Mouse (Mus musculus): ENCODE measurements around the gene Fam161a.

DNA sequence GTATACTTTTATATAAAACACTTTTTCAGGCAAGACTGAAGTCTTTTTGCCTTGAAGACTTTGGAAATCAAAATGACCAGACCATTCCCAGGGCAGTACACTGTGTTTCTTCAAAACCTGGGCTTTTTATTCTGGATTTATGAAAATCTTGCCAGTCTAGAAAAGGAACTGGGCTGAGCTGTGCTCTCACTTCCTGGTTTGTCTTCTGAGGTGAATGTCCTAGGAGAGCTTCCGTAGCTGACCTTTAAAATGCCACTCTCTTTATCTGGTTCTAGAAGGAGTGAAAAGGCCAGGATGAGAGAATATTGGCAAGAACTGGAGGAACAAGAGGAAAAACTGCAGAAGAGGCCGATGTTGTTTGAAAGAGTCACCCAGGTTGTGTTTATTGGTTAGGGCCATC is 15.8 kb downstream of the Fam161a start:
- TF ChIP-seq CTCF (IDR thresholded peaks at IDR 0.05; ENCODE audit: low read depth) (no peak), EP300 (optimal IDR thresholded peaks at IDR 0.05) (no peak)

Data from stomach, postnatal 0 days (tissue).